Mouse (Mus musculus) naive thymus-derived CD4-positive, alpha-beta T cell, adult 2 months (primary cell): ENCODE results near the gene Oxld1.

Experiments used
- DNase-seq: peaks from one replicate; pipeline ENCODE4 v3.0.0-alpha.2; 2011; ENCODE audit warnings: low read depth

The Oxld1 gene

DNA sequence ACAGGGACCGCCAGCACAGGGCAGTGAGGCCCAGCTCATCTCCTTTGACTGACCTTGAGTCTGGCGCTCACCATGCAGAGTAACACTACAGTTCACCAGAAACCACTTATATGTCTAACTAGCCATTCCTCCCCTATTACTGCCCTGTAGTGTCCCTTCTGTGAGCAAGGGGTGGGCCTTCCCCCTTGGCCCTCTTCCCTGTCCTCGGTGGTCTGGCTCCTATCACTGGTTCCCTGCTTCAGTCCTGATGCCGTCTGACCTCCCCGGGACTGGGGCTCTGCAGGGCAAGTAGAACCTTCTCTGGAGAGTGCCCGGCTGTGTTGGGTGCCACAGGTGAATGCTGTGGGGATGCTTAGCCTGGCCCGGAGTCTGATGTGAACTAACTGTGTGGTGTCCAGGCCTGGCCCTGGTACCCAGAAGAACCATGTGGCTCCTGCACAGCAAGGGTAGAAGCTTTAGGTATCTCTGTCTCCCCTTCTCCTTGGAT is 25.6 kb upstream of the Oxld1 start:
- no peak for DNase-seq

DNA sequence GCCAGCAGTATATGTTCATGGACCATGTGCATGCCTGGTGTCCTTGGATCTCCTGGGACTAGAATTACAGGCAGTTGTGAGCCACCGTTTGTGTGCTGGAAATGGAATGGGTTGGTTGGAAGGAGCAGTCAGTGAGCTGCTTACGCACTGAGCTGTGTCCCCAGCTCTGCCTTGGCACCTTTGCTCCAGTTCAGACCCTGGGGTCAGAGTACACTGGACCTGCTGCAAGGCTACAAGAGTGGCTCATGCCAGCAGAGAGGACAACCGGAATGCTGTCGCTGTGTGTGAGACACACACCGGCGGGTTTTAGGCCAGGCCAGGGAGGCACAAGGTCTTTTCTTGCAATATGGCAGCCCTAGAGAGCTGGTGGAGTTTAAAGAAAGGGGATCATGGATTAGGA is 14.2 kb upstream of the Oxld1 start:
- DNase-seq = no peak

DNA sequence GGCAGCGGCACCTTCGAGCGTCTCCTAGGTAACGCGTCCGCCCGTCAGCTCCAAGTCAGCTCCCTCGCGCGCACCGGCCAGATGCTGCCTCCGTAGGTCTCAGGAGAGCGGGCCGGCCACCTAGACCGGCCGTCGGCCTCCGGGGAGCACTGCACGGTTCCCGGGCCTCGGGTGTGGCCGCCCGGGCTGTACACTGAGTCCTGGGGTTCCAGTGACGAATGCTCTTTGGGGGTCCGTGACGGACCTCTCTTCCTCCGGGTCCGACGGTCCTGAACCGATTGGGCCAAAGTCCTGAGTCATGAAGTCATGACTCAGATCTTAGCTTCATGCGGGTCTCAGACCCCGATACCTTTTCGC is 9.8 kb upstream of the Oxld1 start:
- no peak for DNase-seq

DNA sequence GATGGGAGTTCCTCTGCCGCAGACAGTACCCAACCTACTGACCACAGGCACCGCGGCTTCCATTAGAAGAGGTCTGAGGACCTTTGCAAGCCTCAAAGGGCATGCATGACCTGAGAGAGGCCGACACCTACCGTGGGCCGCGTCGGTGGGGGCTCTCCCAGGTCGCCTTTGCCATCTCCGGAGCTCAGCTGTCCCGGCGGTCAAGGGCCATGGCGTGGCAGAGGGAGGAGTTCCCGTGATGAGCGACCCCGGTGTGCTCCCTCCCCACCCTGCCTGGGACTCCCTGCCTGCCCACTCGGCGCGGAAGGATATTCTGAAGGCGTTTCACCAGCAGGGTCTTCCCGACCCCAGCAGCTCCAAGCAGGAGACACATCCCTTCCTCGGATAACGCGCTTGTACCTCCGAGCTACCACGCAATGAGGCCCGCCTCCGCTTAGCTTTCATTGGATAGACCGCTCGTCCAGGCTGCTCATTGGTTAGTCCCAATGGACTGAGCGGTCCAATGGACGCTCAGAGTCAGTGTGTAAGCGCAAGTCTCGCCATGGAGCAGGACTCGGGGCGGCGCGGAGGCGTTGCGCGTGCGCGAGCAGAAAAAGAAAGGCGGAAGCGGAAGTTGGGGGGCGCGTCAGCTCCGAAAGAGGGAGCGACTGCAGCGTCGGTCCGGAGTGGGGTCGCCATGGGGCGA is 9.3 kb upstream of the Oxld1 start, which contains the start of gene Arl16:
TSS of gene Arl16 (minus strand) at position 557 of the 685 bp plus-strand sequence.
- DNase-seq = peak; percentile 98

DNA sequence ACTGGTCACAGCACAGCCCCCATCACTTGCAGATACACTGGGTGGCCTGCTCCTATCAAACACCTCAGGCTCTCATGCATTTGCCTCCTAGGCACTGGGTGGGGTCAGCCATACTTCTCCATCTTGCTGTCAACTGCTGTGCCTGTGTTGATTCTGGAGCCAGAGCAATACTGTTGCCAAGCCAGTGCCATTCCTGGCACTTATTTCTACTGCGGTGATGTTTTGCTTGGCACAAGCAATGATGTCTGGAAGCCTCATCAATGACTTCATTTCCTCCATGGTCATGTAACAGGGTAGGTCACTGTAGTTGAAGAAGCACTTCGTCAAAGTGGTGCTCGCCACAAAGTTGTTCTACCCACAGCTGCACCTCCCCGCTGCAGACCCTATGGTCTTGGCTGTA is 7.7 kb upstream of the Oxld1 start:
- DNase-seq = no peak

DNA sequence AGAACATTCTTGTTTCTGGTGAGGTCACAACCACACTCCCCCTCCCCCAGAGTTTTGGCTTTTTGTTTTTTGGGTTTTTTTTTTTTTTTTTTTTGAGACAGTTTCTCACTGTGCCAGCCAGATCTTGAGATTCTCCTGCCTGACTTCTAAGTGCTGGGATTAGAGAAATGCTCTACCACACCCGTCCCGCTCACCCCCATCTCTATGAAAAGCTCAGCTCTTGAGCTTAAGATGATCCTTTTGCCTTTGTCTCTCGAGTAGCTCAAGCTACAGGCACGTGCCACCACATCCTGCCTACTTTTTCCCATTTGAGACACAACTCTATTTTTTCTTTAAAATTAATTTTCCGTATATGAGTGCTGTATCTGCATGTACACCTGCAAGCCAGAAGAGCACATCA is 6.5 kb upstream of the Oxld1 start:
- DNase-seq = no peak

DNA sequence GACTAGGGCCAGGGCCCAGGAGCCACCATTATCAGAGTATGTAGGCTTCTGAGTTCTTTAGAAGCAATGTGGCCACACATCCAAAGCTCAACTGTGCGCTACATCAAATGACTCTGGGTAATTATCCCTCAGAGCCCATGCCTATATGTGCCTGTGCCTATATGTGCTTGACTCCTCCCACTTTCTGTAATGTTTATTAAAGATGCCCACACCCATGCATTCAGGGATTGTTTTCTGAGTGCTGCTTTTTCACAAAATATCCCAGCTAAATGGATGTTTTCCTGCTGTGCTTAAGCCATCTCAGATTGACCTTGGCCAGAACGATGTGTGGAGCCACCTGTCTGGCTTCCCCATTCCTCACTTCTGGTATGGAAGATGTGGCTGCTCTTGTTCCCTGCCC is 5.7 kb upstream of the Oxld1 start:
- DNase-seq = no peak

DNA sequence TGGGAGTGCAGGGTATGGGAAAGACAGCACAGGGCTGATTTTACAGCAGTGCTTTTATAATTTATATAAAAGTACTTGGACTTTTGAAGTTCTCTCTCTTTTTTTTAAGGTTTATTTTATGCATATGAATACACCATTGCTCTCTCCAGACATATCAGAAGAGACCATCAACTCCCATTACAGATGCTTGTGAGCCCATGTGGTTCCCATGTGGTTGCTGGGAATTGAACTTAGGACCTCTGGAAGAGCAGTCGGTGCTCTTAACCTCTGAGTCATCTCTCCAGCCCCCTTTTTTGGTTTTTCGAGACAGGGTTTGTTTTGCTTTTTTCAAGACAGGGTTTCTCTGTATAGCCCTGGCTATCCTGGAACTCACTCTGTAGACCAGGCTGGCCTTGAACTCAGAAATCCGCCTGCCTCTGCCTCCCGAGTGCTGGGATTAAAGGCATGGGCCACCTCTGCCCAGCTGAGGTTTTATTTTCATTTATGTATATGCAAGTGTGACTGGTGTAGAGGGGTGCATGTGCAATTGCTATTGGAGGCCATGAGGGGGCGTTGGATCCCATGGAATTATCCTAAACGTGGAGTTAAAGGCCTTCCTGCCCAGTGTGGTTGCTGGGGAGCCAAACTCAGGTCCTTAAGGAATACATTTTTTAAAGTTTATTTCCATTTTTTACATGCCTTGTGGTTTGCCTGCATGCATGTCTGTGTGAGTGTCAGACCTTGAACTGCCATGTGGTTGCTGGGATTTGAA is 1.2 kb upstream of the Oxld1 start:
- DNase-seq = no peak

DNA sequence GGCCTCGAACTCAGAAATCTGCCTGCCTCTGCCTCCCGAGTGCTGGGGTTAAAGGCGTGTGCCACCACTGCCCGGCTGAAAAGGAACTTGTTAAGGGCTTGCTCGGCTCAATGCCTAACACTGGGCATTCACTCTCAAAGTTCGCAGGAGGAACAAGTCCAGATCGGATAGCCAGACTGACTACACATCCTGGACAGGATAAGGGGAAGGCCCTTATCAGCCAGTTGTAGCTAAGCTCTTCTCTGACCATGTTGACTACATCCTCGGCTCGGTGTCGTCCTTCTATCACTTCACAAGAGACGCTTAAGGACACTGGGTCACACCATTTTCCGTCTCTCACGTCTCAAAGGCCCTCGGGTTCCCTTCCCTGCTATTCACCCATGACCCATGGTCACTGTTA is 498 bp downstream of the Oxld1 start:
- DNase-seq = no peak

DNA sequence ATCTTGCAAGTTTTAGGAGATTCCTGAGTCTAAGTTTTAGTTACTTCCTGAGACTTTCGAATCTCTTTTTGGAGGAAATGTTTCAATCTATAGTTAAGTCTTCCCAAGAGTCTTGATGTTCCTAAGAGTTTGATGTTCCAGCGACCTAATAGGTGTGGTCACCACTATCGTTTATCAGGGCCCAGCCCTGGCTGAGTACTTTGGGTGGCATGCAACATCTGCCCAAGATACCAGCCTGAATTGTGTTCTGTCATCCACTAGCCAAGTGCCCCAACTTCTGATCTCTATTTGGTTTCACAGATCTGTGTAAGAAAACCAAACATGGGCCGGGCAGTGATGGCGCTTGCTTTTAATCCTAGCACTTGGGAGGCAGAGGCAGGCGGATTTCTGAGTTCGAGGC is 2.5 kb downstream of the Oxld1 start:
- no peak for DNase-seq

DNA sequence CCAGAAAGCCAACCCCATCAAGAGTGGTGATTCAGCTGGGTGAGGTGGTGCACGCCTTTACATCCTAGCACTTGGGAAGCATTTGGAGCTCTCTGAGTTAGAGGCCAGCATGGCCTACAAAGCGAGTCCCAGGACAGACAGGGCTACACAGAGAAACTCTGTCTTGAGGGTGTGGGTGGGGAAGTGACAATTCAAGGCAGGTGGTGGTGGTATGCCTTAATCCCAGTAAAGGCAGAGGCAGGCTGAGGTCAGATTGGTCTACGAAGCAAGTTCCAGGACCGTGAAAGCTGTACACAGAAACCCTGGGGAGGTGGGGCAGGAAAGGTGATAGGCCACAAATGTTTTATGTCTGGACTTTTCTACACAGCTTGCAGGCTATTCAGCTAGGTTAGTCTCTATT is 2.9 kb downstream of the Oxld1 start:
- no peak for DNase-seq

DNA sequence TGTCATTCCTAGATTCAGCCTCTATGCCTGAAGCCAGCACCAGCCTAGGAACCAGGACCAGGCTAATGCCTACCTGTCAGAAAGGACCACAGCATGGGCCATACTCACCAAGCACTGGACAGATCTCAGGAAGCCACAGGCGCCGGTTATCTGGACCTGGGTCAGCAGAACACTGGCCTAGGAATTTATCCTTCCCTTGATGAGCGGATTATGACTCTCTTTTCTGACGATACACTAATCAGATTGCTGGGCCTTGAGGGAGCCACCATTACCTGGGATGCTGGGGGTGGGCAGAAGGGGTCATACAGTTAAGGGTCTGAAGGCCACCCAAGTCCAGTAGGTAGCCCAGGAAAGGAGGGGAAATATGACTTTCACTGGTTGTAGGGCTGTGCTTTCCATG is 4.6 kb downstream of the Oxld1 start, which contains the start of gene Pde6g:
TSS of gene Pde6g (minus strand) at position 195 of the 400 bp plus-strand sequence.
- DNase-seq = no peak

DNA sequence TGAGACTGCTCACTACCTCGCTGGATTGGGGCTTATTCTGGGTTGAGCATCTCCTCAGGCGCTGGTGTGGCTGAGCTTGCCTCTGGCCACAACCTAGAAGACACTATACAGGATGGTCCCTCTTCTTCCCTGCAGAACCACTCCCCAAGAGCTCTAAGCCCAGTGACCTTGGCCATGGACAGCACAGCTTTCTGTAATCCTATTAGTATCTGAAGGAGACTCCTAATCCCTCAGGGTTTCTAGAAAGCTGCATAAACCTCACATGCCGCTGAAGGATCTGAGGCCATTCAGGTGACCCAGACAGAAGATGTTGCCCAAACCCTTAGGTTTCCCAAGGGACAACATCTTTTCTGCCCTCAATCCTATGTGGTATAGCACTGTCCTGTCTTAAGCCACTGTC is 5.6 kb downstream of the Oxld1 start:
- no peak for DNase-seq

DNA sequence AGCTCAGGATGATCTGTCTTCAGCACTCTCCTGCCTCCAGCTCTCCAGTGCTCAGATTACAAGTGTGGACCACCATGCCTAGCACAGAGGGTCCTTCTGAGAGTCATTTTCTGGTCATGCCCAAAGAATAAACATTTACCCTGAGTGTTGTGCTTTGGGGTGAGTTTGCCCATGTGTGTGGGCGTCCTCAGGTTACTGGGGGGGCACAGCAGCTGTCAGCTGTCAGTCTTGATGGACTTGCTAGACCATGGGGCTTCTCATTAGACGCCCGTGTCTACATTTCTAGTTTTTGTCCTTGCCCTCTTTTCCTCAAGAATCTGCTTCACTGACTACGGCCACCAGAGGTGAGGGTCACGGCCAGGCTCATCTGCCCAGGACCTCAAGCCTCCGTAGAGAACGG is 10.7 kb downstream of the Oxld1 start:
- no peak for DNase-seq

DNA sequence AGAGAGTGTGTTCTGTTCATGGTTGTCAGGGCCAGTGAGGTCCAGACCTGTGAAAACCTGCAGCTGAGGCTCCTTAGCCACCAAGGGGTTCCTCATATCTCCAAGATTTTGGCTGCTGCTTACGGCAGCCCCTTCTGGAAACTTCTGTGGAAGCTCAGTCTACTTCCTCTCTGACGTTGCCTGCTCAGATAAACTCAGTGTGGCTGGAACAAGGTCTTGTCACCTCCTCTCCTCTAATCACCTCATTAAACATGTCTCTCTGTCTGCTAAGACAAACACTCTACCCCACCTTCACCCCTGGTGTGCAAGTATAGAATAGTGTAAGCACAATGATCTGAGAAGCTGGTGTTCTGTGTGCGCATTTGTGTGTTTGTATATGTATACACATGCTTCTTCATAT is 12.4 kb downstream of the Oxld1 start:
- DNase-seq = no peak

DNA sequence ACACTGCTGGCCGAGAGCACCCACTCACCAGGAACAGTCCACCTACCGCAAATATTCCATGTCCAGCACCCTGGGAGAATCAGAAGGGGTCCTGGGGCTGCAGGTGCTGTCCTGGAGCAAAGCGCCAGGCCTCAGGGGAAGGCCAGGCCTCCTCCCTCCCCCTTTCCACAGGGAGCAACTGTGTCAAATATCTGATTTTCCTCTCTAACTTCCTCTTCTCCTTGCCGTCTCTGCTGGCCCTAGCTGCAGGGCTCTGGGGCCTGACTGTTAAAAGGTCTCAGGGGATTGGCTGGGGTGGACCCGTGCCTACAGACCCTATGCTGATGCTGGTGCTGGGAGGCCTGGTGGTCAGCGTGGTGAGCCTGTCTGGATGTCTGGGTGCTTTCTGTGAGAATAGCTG is 13.8 kb downstream of the Oxld1 start:
- DNase-seq = no peak

DNA sequence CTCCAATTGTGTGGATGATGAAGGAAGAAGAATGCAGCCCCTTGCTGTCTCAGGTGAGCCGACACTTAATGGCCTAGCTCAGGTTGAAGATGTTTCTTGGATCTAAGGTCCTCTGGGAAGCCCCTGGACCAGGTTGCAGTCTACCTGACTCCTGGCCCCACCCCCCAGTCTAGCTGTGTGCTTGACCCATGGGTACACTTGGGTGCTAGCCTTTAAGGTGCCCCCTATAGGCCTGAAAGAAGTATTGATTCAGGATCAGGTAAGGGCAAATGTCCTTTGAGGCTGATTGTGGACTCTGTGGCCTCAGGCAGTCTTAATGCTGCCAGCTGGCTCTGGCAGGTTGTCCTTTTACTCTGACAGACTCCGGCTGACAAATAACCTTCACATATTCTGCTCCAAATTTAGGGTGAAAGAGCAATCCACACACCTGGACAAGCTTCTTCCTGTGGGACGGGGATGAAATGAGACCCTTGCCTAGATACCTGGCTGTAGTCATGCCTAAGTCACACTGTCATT is 15.0 kb downstream of the Oxld1 start:
- no peak for DNase-seq

DNA sequence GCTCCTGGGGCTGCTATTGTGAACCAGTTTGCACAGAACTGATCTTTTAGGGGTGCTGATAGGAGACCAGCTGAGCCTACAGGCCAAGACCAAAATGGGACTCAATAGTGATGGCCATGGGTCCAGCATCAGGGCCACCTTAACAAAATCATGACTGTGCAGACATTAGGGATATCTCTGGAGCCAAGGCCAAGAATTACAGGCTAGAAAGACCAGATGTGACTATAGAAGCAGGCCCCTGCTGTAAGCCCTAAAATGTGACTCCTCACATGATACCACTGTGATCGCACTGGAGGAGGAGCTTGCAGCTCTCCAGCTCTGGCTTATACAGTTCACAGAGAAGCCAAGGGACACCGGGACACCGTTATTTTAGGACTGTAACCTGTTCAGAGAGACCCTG is 15.5 kb downstream of the Oxld1 start, which contains the start of gene Tspan10:
TSS of gene Tspan10 (plus strand) at position 301 of the 400 bp plus-strand sequence.
- no peak for DNase-seq

DNA sequence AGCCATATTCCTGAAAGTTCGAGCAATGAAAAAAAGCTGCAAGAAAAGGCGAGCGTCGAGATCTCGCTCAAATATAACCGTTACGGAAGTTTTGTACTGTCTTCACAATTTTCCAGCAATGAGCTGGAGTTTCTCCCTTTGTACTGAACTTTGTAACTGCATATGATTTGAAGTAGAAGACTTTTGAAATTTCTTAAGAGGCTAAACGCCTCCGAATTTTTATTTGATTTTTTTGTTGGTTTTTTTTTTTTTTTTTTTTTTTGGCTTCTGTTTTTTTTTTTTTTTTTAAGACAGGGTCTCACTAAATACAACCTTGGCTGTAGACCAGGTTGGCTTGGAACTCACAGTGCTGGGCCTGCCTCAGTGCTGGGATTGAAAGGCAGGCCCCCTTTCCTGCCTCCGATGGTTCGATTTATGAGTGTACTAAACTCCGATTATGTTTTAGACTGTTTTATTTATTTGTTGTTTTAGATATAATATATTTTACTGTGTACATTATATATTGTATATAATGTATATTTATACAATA is 19.9 kb downstream of the Oxld1 start:
- DNase-seq = no peak

DNA sequence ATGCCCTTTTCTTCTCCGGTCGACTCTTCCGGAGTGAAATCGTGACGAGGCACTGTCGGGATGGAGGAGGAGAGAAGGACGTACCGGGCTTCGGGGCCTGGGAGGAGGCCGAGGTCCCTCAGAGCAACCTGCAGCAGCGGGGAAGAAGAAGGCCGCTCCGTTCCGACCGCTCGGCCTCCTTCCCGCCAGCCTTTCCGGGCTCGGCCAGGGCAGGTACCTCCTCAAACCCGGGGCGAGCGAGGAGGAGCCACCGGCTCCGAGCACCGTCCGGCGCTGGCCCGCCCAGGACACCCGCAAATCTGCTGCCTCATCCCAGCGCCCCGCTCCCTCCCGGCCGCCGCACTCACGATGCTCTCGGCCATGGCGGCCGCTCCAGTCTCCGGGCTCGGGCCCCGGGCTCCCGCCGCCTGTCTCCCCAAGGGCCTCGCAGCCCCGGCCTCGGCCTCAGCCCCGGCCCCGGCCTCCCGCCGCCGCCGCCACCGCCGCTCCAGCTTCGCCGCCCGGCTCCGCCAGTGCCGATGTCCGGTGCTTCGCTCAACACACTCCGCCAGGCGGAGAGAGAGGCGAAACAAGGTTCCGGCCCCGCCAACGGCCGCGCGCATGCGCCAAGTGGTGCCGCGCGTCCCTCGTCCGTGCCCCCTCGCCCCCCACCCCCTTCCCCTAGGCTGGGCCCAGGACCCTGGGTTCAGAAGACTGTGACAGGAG is 20.6 kb downstream of the Oxld1 start, which contains the start of gene Nploc4:
TSS of gene Nploc4 (minus strand) at position 557 of the 705 bp plus-strand sequence.
- DNase-seq = peak; percentile 89

DNA sequence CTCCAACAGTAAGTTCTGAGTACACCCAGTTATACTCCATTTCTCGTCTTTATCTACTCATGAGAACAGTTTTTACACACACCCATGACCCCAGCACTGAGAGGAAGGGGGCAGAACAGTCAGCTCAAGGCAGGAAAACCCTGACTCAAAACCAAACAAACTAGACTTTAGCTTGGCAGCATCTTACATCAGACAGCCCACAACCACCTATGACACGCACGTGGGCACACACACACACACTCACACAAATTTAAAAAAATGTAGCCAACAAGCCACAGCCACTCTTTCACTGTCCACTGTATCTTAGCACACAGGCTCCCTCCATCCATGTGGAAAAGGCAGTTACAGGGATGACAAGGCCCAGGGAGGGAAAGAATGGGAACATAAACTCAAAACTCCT is 31.1 kb downstream of the Oxld1 start:
- no peak for DNase-seq

DNA sequence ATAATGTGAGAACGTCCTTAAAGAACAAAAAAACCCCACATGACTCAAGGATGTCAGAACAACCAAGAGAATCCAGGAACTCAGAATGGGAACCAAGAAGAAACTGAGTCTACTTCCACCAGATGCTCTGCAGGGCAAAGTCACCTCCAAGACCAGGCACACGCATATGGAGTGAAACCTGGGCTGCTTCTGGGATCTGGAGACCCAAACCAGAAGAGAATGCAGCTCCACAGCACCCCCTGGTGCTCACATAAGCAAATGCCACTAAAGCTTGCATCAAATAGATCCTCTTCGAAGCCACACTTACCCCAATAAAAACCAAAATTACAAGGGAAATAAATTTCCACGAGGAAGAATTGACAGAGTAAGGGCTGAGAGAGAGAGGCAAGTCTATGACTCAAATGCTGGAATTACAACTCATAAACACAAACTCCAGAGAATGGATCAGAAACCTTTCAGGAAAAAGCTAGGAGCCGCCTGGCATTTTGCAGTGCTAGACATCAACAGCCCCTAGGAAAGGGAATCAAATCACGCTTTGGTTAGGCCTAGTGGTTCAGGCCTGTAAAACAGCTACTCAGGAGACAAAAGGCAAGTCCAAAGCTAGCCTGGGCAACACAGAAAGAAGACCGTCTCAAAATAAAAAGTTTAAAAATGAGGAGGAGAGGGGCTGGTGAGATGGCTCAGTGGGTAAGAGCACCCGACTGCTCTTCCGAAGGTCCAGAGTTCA is 34.1 kb downstream of the Oxld1 start:
- peak; percentile 74 for DNase-seq
